Mouse (Mus musculus) C2C12 (cell line): ENCODE results near the gene Dync1i1. TPM values are rescaled to one million over a fixed set of nuclear protein-coding genes. Genes with fewer than 3 reads are reported as not detected.

Experiments used
- H3K27me3 ChIP-seq: one replicate; pipeline ENCODE4 v1.6.1; 2011; ENCODE audit not compliant: control insufficient read depth, insufficient read depth, insufficient read length
- H3K36me3 ChIP-seq: one replicate; pipeline ENCODE4 v1.6.1; 2011; ENCODE audit not compliant: control insufficient read depth, insufficient read depth
- H3K4me3 ChIP-seq: one replicate; pipeline ENCODE4 v1.5.1; 2011; ENCODE audit warnings: mild to moderate bottlenecking, control low read depth; ENCODE audit not compliant: poor library complexity, insufficient read depth, severe bottlenecking
- H3K79me2 ChIP-seq: one replicate; pipeline ENCODE4 v1.6.1; 2011; ENCODE audit not compliant: control insufficient read depth, insufficient read depth
- H3K79me3 ChIP-seq: one replicate; pipeline ENCODE4 v1.6.1; 2011; ENCODE audit warnings: low read depth, control low read depth
- H3ac ChIP-seq: one replicate; pipeline ENCODE3; 2011; ENCODE audit warnings: low read depth; ENCODE audit not compliant: control insufficient read depth, insufficient read length
- CEBPB ChIP-seq: IDR thresholded peaks from one replicate; pipeline ENCODE4 v1.6.1; 2011; ENCODE audit warnings: low read depth, mild to moderate bottlenecking, control low read depth, moderate library complexity
- CTCF ChIP-seq: IDR thresholded peaks from one replicate; pipeline ENCODE4 v1.5.1; 2011; ENCODE audit not compliant: control insufficient read depth, insufficient read depth, insufficient read length
- FOSL1 ChIP-seq: IDR thresholded peaks from one replicate; pipeline ENCODE4 v1.8.0; 2011; ENCODE audit warnings: mild to moderate bottlenecking, low read length; ENCODE audit not compliant: poor library complexity, insufficient read depth, severe bottlenecking
- MAX ChIP-seq: IDR thresholded peaks from one replicate; pipeline ENCODE4 v1.6.1; 2011; ENCODE audit warnings: mild to moderate bottlenecking, control low read depth
- MYOD1 ChIP-seq: IDR thresholded peaks from one replicate; pipeline ENCODE4 v1.6.1; 2011; ENCODE audit warnings: low read depth; ENCODE audit not compliant: control insufficient read depth, insufficient read length
- MYOG ChIP-seq: IDR thresholded peaks from one replicate; pipeline ENCODE4 v1.6.1; 2011; ENCODE audit not compliant: control insufficient read depth, insufficient read length; ENCODE audit errors: extremely low read depth
- USF1 ChIP-seq: IDR thresholded peaks from one replicate; pipeline ENCODE4 v1.6.1; 2011; ENCODE audit warnings: low read depth, mild to moderate bottlenecking, control low read depth, moderate library complexity
- polyA plus RNA-seq: library from polyadenylated mRNA; unstranded; fragments of >200 nt; fragmentation: generic; extraction: Trizol; gene quantifications from one replicate; pipeline ENCODE4 v1.2.1, GENCODE M21; 2012; ENCODE audit warnings: missing spikeins

The Dync1i1 gene
- polyA plus RNA-seq, 1 experiment: 0.26 TPM

GRCm38 (mm10) chr6:5915028-5915427, 189.6 kb downstream of the Dync1i1 start:
- Histone ChIP-seq H3ac (no peak overlapping the region), H3K79me3 (no peaks in the 10 kb centered on the region), H3K27me3 (no peaks in the 10 kb centered on the region), H3K79me2 (no peaks in the 10 kb centered on the region), H3K36me3 (no peaks in the 10 kb centered on the region), H3K4me3 (no peak overlapping the region)
- TF ChIP-seq FOSL1 (no peak), USF1 (no peak), MYOG (no peak), MYOD1 (no peak), CEBPB (no peak), MAX (no peak), CTCF (no peak)

GRCm38 (mm10) chr6:5920670-5921069, 195.2 kb downstream of the Dync1i1 start:
- no peak overlapping the region for H3ac ChIP-seq
- H3K27me3 ChIP-seq: no peaks in the 10 kb centered on the region
- H3K79me2 ChIP-seq: no peaks in the 10 kb centered on the region
- no peaks in the 10 kb centered on the region for H3K36me3 ChIP-seq
- no peak overlapping the region for H3K4me3 ChIP-seq
- no peaks in the 10 kb centered on the region for H3K79me3 ChIP-seq
- no peak for TF ChIP-seq USF1
- TF ChIP-seq MAX: no peak
- no peak for TF ChIP-seq MYOD1
- no peak for TF ChIP-seq CEBPB

GRCm38 (mm10) chr6:5922676-5923075, 197.2 kb downstream of the Dync1i1 start:
- Histone ChIP-seq H3ac (no peak overlapping the region), H3K79me3 (no peaks in the 10 kb centered on the region), H3K36me3 (no peaks in the 10 kb centered on the region), H3K79me2 (no peaks in the 10 kb centered on the region), H3K4me3 (no peak overlapping the region), H3K27me3 (no peaks in the 10 kb centered on the region)
- TF ChIP-seq MYOD1 (no peak), FOSL1 (no peak)

- H3K79me3 ChIP-seq: no peaks in the 10 kb centered on the region
- TF ChIP-seq CTCF (no peak), FOSL1 (no peak), CEBPB (no peak), MYOD1 (no peak), MAX (no peak), USF1 (no peak), MYOG (no peak)
- H3K27me3 ChIP-seq: no peaks in the 10 kb centered on the region
- no peak overlapping the region for H3K4me3 ChIP-seq
- H3ac ChIP-seq: no peak overlapping the region
- no peaks in the 10 kb centered on the region for H3K36me3 ChIP-seq
- H3K79me2 ChIP-seq: no peaks in the 10 kb centered on the region
Observed at GRCm38 (mm10) chr6:5923148-5923547, 197.7 kb downstream of the Dync1i1 start.

- Histone ChIP-seq H3K4me3 (no peak overlapping the region), H3ac (no peak overlapping the region), H3K79me3 (no peaks in the 10 kb centered on the region), H3K79me2 (no peaks in the 10 kb centered on the region), H3K27me3 (no peaks in the 10 kb centered on the region), H3K36me3 (no peaks in the 10 kb centered on the region)
- TF ChIP-seq USF1 (no peak), MYOG (no peak), CTCF (no peak), FOSL1 (no peak), CEBPB (no peak), MAX (no peak), MYOD1 (no peak)
Observed at GRCm38 (mm10) chr6:5930140-5930539, 204.7 kb downstream of the Dync1i1 start.

- Histone ChIP-seq H3K36me3 (no peaks in the 10 kb centered on the region), H3K79me3 (no peaks in the 10 kb centered on the region), H3ac (no peak overlapping the region)
Observed at GRCm38 (mm10) chr6:5935587-5936353, 210.3 kb downstream of the Dync1i1 start.

More at GRCm38 (mm10) chr6:5935587-5936353, 210.3 kb downstream of the Dync1i1 start:
- TF ChIP-seq USF1: no peak
- TF ChIP-seq FOSL1: no peak
- no peak for TF ChIP-seq MYOG
- TF ChIP-seq MAX: no peak
- TF ChIP-seq CTCF: no peak
- no peak for TF ChIP-seq CEBPB
- TF ChIP-seq MYOD1: no peak
- Histone ChIP-seq H3K27me3 (no peaks in the 10 kb centered on the region), H3K79me2 (no peaks in the 10 kb centered on the region), H3K4me3 (no peak overlapping the region)
